Mouse (Mus musculus): ENCODE measurements around the gene Ptpre. TPM values are rescaled to one million over a fixed set of nuclear protein-coding genes. Genes with fewer than 3 reads are reported as not detected.

Ptpre gene
- polyA plus RNA-seq, 1 experiment from 2014 or later = 3.1 TPM

GRCm38 (mm10) chr7:135632716-135633258, 95.5 kb downstream of the Ptpre start:
- Histone ChIP-seq H3K4me3 (ENCODE audit: low read length) (no peak overlapping the region), H3K9me3 (replicated peaks; ENCODE audit: control insufficient read depth, low read length) (no peaks in the 10 kb centered on the region), H3K36me3 (ENCODE audit: control insufficient read depth, insufficient read depth) (no peaks in the 10 kb centered on the region), H3K4me1 (ENCODE audit: control insufficient read depth, insufficient read depth, low read length) (no peaks in the 10 kb centered on the region), H3K27ac (ENCODE audit: low read length) (no peak overlapping the region), H3K9ac (ENCODE audit: low read length) (no peak overlapping the region), H3K4me2 (ENCODE audit: low read depth, low read length) (no peak overlapping the region), H3K27me3 (ENCODE audit: control insufficient read depth, insufficient read depth, low read length) (peaks cover 5% of the 10 kb centered on the region; the same call in 1 of the 2 replicates)
- WGBS = 72% methylated on average over 7 of the region's 7 CpGs
- ATAC-seq (replicated peaks; ENCODE audit: extremely low read depth, insufficient read depth, low FRiP score) = no peak

- H3K4me3 ChIP-seq (ENCODE audit: low read length) = no peak overlapping the region
- H3K9me3 ChIP-seq (replicated peaks; ENCODE audit: control insufficient read depth, low read length) = no peaks in the 10 kb centered on the region
- no peak overlapping the region for H3K9ac ChIP-seq (ENCODE audit: low read length)
- ATAC-seq (replicated peaks; ENCODE audit: extremely low read depth, insufficient read depth, low FRiP score) = no peak
- H3K27me3 ChIP-seq (ENCODE audit: control insufficient read depth, insufficient read depth, low read length) = peaks cover 5% of the 10 kb centered on the region
- 75% methylated on average over 16 of the region's 16 CpGs for WGBS
- no peaks in the 10 kb centered on the region for H3K36me3 ChIP-seq (ENCODE audit: control insufficient read depth, insufficient read depth)
- H3K4me2 ChIP-seq (ENCODE audit: low read depth, low read length) = no peak overlapping the region
- H3K27ac ChIP-seq (ENCODE audit: low read length) = no peak overlapping the region
- H3K4me1 ChIP-seq (ENCODE audit: control insufficient read depth, insufficient read depth, low read length) = no peaks in the 10 kb centered on the region
These were observed 97.8 kb downstream of the Ptpre start for GRCm38 (mm10) chr7:135634851-135635624.

- H3K4me1 ChIP-seq (ENCODE audit: control insufficient read depth, insufficient read depth, low read length) = no peaks in the 10 kb centered on the region
- H3K36me3 ChIP-seq (ENCODE audit: control insufficient read depth, insufficient read depth) = no peaks in the 10 kb centered on the region
- no peak overlapping the region for H3K9ac ChIP-seq (ENCODE audit: low read length)
- no peak overlapping the region for H3K4me2 ChIP-seq (ENCODE audit: low read depth, low read length)
- peaks cover 3% of the 10 kb centered on the region; the same call in 1 of the 2 replicates for H3K27me3 ChIP-seq (ENCODE audit: control insufficient read depth, insufficient read depth, low read length)
- no peak overlapping the region for H3K4me3 ChIP-seq (ENCODE audit: low read length)
- no peak for ATAC-seq (replicated peaks; ENCODE audit: extremely low read depth, insufficient read depth, low FRiP score)
- no peak overlapping the region for H3K27ac ChIP-seq (ENCODE audit: low read length)
- WGBS = 64% methylated on average over 13 of the region's 13 CpGs
- no peaks in the 10 kb centered on the region for H3K9me3 ChIP-seq (replicated peaks; ENCODE audit: control insufficient read depth, low read length)
These were observed 100.2 kb downstream of the Ptpre start for GRCm38 (mm10) chr7:135637406-135637980.

DNA sequence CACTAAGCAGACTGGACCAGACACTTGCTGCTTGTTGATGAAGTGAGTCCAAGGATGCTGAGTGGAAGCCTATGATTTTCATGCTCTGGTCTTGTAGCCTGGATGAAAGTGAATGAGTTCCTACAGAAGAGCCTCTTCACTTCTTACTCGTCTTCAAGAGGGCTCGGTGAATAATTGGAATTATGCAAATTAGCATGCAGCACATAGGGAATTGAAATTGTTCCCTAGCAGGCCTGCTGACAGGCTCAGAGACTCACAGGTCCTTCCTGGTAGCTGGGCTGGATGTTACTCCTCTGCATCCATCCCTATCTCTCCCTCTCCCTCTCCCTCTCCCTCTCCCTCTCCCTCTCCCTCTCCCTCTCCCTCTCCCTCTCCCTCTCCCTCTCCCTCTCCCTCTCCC, 102.1 kb downstream of the Ptpre start:
- Histone ChIP-seq H3K9me3 (replicated peaks; ENCODE audit: control insufficient read depth, low read length) (no peaks in the 10 kb centered on the region), H3K27ac (ENCODE audit: low read length) (no peak overlapping the region), H3K9ac (ENCODE audit: low read length) (no peak overlapping the region), H3K4me3 (ENCODE audit: low read length) (no peak overlapping the region), H3K36me3 (ENCODE audit: control insufficient read depth, insufficient read depth) (no peaks in the 10 kb centered on the region), H3K4me1 (ENCODE audit: control insufficient read depth, insufficient read depth, low read length) (no peaks in the 10 kb centered on the region), H3K27me3 (ENCODE audit: control insufficient read depth, insufficient read depth, low read length) (peaks cover 3% of the 10 kb centered on the region; the same call in 1 of the 2 replicates), H3K4me2 (ENCODE audit: low read depth, low read length) (no peak overlapping the region)
- WGBS = 56% methylated on average over 2 of the region's 2 CpGs
- no peak for ATAC-seq (replicated peaks; ENCODE audit: extremely low read depth, insufficient read depth, low FRiP score)

DNA sequence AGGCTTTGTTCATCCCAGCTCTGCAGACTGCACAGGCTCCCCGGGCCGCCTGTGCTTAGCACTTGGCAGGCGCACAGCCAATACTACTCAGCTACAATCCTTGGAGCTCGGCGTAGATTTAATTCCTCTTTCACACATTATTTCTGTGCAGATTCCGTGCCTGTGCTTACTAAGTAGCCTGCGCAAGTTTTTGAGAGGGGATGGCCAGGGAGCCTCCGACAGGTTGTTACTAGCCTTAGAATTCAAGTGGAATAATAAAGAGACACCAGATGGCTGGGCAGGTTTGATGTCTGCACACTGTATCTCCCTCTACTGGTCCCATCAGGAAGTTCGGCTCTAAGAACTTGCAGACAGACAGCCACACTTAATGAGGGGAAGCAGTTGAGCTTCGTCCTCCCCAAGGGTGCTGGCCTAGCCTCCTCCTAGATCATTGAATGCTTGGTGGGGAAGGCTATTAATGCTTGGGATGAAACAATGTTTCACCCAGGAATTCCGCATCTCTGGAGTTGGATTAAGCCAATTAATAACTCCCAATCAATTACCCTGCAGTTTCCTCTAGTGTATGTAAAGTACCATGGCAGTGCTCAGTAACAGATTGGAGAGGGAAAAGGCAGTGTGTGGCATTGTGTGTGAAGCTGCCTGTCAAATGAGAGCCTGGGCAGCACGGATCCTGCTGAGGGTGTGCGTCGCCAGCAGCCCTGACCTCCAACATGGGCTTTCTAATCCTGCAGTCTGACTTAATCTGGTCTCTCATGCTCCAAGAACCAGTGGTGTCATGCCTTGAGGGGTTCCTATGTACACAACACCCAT, 104.6 kb downstream of the Ptpre start:
- Histone ChIP-seq H3K27ac (ENCODE audit: low read length) (no peak overlapping the region), H3K4me3 (ENCODE audit: low read length) (no peak overlapping the region), H3K4me1 (ENCODE audit: control insufficient read depth, insufficient read depth, low read length) (no peaks in the 10 kb centered on the region), H3K4me2 (ENCODE audit: low read depth, low read length) (no peak overlapping the region), H3K9me3 (replicated peaks; ENCODE audit: control insufficient read depth, low read length) (no peaks in the 10 kb centered on the region), H3K27me3 (ENCODE audit: control insufficient read depth, insufficient read depth, low read length) (no peaks in the 10 kb centered on the region; the same call in 1 of the 2 replicates), H3K9ac (ENCODE audit: low read length) (no peak overlapping the region), H3K36me3 (ENCODE audit: control insufficient read depth, insufficient read depth) (no peaks in the 10 kb centered on the region)
- WGBS = 61% methylated on average over 14 of the region's 14 CpGs
- no peak for ATAC-seq (replicated peaks; ENCODE audit: extremely low read depth, insufficient read depth, low FRiP score)

GRCm38 (mm10) chr7:135644452-135644851, 107.2 kb downstream of the Ptpre start:
- Histone ChIP-seq H3K36me3 (ENCODE audit: control insufficient read depth, insufficient read depth) (no peaks in the 10 kb centered on the region), H3K9me3 (replicated peaks; ENCODE audit: control insufficient read depth, low read length) (no peaks in the 10 kb centered on the region), H3K9ac (ENCODE audit: low read length) (no peak overlapping the region), H3K27ac (ENCODE audit: low read length) (no peak overlapping the region), H3K4me2 (ENCODE audit: low read depth, low read length) (no peak overlapping the region), H3K4me1 (ENCODE audit: control insufficient read depth, insufficient read depth, low read length) (no peaks in the 10 kb centered on the region), H3K4me3 (ENCODE audit: low read length) (no peak overlapping the region), H3K27me3 (ENCODE audit: control insufficient read depth, insufficient read depth, low read length) (no peaks in the 10 kb centered on the region)
- no peak for ATAC-seq (replicated peaks; ENCODE audit: extremely low read depth, insufficient read depth, low FRiP score)
- 68% methylated on average over 1 of the region's 1 CpGs for WGBS

- H3K4me2 ChIP-seq (ENCODE audit: low read depth, low read length) = no peak overlapping the region
- no peaks in the 10 kb centered on the region for H3K9me3 ChIP-seq (replicated peaks; ENCODE audit: control insufficient read depth, low read length)
- no peaks in the 10 kb centered on the region for H3K36me3 ChIP-seq (ENCODE audit: control insufficient read depth, insufficient read depth)
- H3K9ac ChIP-seq (ENCODE audit: low read length) = no peak overlapping the region
- no peaks in the 10 kb centered on the region for H3K27me3 ChIP-seq (ENCODE audit: control insufficient read depth, insufficient read depth, low read length)
- ATAC-seq (replicated peaks; ENCODE audit: extremely low read depth, insufficient read depth, low FRiP score) = no peak
- H3K27ac ChIP-seq (ENCODE audit: low read length) = no peak overlapping the region
- no peak overlapping the region for H3K4me3 ChIP-seq (ENCODE audit: low read length)
- H3K4me1 ChIP-seq (ENCODE audit: control insufficient read depth, insufficient read depth, low read length) = no peaks in the 10 kb centered on the region
- 64% methylated on average over 6 of the region's 6 CpGs for WGBS
These were observed 109.7 kb downstream of the Ptpre start for GRCm38 (mm10) chr7:135646976-135647375.

DNA sequence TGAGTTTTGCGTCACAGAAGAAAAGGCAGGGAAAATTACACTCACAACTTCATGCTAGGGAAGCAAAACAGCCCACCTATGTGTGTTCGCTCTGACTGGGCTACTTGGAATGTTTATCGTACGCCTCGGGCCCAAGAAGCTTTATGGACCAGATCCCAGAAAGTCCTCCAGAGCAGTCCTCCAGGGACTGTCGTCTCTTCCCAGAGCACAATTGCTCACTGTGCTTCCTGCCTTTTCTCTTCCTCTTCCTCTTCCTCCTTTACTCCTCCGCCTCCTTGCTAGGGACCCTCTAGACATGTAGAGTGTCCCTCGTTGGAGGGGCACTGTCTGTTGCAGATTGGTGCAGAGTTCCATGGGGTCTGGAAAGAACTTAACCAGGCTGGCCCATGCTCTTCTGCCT, 111.5 kb downstream of the Ptpre start:
- Histone ChIP-seq H3K9ac (ENCODE audit: low read length) (no peak overlapping the region), H3K9me3 (replicated peaks; ENCODE audit: control insufficient read depth, low read length) (no peaks in the 10 kb centered on the region), H3K4me1 (ENCODE audit: control insufficient read depth, insufficient read depth, low read length) (no peaks in the 10 kb centered on the region), H3K27me3 (ENCODE audit: control insufficient read depth, insufficient read depth, low read length) (no peaks in the 10 kb centered on the region), H3K4me2 (ENCODE audit: low read depth, low read length) (no peak overlapping the region), H3K27ac (ENCODE audit: low read length) (no peak overlapping the region), H3K4me3 (ENCODE audit: low read length) (no peak overlapping the region), H3K36me3 (ENCODE audit: control insufficient read depth, insufficient read depth) (no peaks in the 10 kb centered on the region)
- 75% methylated on average over 8 of the region's 8 CpGs for WGBS
- no peak for ATAC-seq (replicated peaks; ENCODE audit: extremely low read depth, insufficient read depth, low FRiP score)

Data from heart, embryonic 16.5 days (tissue).